Mouse (Mus musculus) midbrain, embryonic 11.5 days (tissue): ENCODE results near the gene Steap3. TPM values are rescaled to one million over a fixed set of nuclear protein-coding genes. Genes with fewer than 3 reads are reported as not detected.

Experiments used
- ATAC-seq: fragments of 200-750 bp; cut with Nextera tagmentation; 2 replicates; pipeline ENCODE4 v1.8.0; 2017; ENCODE audit warnings: moderate TSS enrichment, moderate library complexity; ENCODE audit not compliant: low FRiP score
- DNase-seq: peaks from one replicate; pipeline ENCODE4 v3.0.0; 2015; ENCODE audit warnings: low spot score; ENCODE audit errors: missing footprints
- H3K27ac ChIP-seq: fragments of 300-500 bp; sonication (generic); 2 replicates; pipeline ENCODE4 v1.5.1; 2014; ENCODE audit warnings: low read depth, low read length
- H3K27me3 ChIP-seq: fragments of 300-500 bp; sonication (generic); 2 replicates; pipeline ENCODE4 v1.6.1; 2014; ENCODE audit warnings: mild to moderate bottlenecking, low read length, moderate library complexity, mixed read lengths; ENCODE audit not compliant: control insufficient read depth, insufficient read depth
- H3K36me3 ChIP-seq: fragments of 300-500 bp; sonication (generic); 2 replicates; pipeline ENCODE4 v1.6.1; 2014; ENCODE audit warnings: mild to moderate bottlenecking, low read length, moderate library complexity, mixed read lengths; ENCODE audit not compliant: control insufficient read depth, insufficient read depth
- H3K4me1 ChIP-seq: fragments of 300-500 bp; sonication (generic); 2 replicates; pipeline ENCODE4 v1.6.1; 2014; ENCODE audit warnings: low read length; ENCODE audit not compliant: control insufficient read depth, insufficient read depth
- H3K4me2 ChIP-seq: fragments of 300-500 bp; sonication (generic); 2 replicates; pipeline ENCODE4 v1.6.1; 2014; ENCODE audit warnings: mild to moderate bottlenecking, moderate library complexity
- H3K4me3 ChIP-seq: fragments of 300-500 bp; sonication (generic); 2 replicates; pipeline ENCODE4 v1.5.1; 2014; ENCODE audit warnings: low read depth, low read length
- H3K9ac ChIP-seq: fragments of 300-500 bp; sonication (generic); 2 replicates; pipeline ENCODE4 v1.6.1; 2014; ENCODE audit warnings: low read length
- H3K9me3 ChIP-seq: fragments of 300-500 bp; sonication (generic); 2 replicates; pipeline ENCODE4 v1.6.1; 2016; ENCODE audit warnings: low read length; ENCODE audit not compliant: control insufficient read depth
- WGBS: fragments of 180-500 bp; shearing (Covaris S2); extraction: QIAGEN DNeasy Blood & Tissue Kit; methylation state at CpG from one replicate; pipeline ENCODE4 v1.1.7; 2014; 5-methylcytosine and 5-hydroxymethylcytosine counted together
- polyA plus RNA-seq: library from polyadenylated mRNA; unstranded; fragments of >200 nt; fragmentation: Nextera tagmentation; extraction: Ambion mirVana; gene quantifications from 2 replicates; pipeline ENCODE4 v1.2.1, GENCODE M21; 2014

Steap3 gene
- polyA plus RNA-seq, 1 experiment from 2014 or later, result 3.0 TPM

DNA sequence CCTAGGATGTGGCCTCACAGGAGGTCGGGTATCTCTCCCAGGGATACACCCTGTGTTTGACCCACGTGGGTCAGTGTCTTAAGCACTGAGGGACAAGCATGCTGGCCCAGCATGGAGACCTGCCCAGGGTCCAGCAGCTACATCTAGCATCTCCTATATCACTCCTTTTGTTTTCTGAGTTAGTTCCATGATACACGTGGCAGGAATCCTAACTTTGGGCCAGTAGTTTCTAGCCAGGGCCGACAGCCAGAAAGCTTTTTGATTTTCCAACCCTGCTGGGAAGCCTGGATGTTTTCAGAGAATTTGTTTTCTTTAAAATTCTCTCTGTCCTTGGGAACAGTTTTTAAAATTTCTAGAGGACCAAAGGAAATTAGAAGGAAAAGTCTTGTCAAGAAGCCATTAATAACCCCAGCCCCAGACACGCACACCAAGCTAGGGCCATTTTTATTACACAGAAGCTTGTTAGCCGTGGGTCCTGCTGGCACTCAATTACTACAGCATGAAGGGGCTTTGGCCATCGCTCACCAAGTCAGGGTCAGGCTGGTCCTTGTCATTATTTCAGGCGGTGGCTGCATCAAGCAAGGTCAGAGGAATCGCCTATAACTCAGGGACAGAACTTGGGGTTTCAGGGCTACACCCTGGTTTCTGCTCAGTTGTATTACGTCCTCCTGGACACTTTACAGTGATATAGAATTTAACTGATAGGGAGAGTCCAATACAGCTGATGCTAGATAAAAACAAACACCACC is 42.6 kb downstream of the Steap3 start:
- no peak overlapping the region for H3K4me2 ChIP-seq
- H3K27me3 ChIP-seq, result no peaks in the 10 kb centered on the region
- no peak overlapping the region for H3K27ac ChIP-seq
- H3K36me3 ChIP-seq, result no peaks in the 10 kb centered on the region
- no peaks in the 10 kb centered on the region for H3K9me3 ChIP-seq
- ATAC-seq, result no peak
- no peak overlapping the region for H3K4me3 ChIP-seq
- no peaks in the 10 kb centered on the region for H3K4me1 ChIP-seq
- H3K9ac ChIP-seq, result no peak overlapping the region
- DNase-seq, result no peak
- WGBS, result 85% methylated on average over 10 of the region's 10 CpGs

DNA sequence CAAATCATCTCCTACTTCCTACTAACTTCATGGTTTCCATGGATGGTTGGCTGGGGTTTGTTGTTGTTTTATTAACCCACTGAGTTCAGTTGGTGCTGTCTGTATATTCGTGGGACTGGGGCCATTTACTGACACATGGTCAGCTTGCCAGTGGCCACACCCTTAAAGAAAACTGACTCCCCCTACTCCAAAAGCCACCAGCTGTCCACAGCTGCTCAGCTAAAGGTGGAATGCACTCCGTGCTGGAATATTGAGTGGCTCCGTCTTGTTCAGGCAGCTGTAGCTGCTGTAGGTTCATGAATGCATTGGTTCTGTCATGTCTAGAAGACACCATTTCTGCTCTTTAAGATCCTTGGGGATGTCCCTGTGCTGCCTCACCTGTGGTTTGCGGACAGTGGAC is 48.9 kb downstream of the Steap3 start:
- Histone ChIP-seq H3K27me3 (no peaks in the 10 kb centered on the region), H3K4me1 (no peaks in the 10 kb centered on the region), H3K36me3 (no peaks in the 10 kb centered on the region), H3K4me2 (no peak overlapping the region), H3K9me3 (no peaks in the 10 kb centered on the region), H3K4me3 (no peak overlapping the region), H3K9ac (no peak overlapping the region), H3K27ac (no peak overlapping the region)
- DNase-seq (no peak), ATAC-seq (no peak)
- 78% methylated on average over 4 of the region's 4 CpGs for WGBS

DNA sequence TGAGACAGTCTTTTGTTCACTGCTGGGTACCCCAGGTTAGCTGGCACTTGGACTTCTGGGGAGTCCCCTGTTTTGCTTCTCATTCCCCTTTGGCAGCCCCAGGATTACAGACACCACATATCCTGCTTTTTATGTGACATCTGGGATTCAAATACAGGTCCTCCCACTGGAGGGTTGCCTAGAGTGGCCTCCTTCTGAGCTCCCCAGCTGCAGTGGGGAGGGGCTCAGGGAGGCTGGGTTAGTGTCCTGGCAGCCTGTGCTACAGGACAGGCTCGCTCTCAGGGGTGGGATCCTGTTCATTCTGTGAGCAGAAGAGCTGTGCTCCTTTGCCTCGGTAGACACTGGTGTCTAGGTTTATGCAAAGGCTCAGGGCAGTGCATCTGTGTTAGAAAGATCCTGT is 51.2 kb downstream of the Steap3 start:
- Histone ChIP-seq H3K27ac (no peak overlapping the region), H3K4me3 (no peak overlapping the region), H3K36me3 (no peaks in the 10 kb centered on the region), H3K9me3 (no peaks in the 10 kb centered on the region), H3K27me3 (no peaks in the 10 kb centered on the region), H3K9ac (no peak overlapping the region), H3K4me1 (no peaks in the 10 kb centered on the region), H3K4me2 (no peak overlapping the region)
- DNase-seq (no peak), ATAC-seq (no peak)
- WGBS, result 69% methylated on average over 2 of the region's 2 CpGs

DNA sequence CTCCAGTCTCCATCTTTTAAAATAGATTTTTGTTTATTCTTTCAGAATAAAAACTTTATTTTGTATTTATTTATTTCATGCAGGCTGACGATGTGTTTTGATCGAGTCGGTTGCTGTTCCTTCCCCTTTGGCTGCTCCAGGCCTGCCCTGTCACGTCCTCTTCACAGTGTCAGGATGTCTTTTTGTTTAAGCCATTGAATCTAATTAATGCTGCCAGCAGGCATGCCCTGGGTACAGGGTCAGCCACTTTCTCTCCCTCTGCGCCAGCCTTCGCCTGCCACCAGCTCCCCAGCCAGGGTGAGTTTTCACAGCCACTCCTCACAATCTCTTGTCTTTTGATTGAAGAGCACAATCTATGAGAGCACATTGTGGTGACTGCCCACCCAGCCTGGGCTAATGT is 51.7 kb downstream of the Steap3 start:
- Histone ChIP-seq H3K27me3 (no peaks in the 10 kb centered on the region), H3K27ac (no peak overlapping the region), H3K9me3 (no peaks in the 10 kb centered on the region), H3K36me3 (no peaks in the 10 kb centered on the region), H3K4me1 (no peaks in the 10 kb centered on the region), H3K9ac (no peak overlapping the region), H3K4me3 (no peak overlapping the region), H3K4me2 (no peak overlapping the region)
- 69% methylated on average over 6 of the region's 6 CpGs for WGBS
- ATAC-seq, result no peak
- DNase-seq, result no peak

DNA sequence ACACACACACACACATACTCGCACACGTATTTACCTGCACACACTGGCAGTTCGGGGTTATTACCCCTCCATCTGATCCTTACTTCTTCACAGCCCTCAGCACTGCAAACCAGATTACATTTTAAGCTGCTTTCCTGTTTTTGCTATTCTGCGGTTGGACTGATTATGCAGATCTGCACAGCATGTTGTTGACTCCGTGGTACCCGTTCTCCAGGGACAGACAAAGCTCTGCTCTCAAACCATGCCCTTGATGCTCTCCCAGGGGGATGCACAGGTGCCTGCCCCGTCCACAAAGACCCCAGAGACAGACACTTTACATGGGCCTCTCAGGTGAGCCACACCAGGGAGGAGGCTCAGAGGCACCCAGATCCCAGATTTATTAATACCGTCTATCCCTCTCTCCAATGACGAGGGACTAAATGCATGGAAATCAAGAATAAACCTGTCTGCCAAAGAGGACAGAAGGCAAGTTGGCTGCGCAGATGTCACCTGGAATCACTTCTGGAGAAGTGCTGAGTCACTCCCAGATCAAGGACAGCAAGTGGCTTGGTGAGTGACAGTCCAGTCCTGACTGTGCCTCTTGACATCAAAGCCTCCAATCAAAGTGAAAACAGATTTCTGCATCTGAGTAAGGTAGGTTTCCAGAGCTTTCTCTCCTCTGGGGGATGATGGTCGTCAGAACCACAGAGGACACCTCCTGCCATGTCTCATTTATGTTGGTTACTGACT is 63.8 kb downstream of the Steap3 start:
- H3K9ac ChIP-seq, result no peak overlapping the region
- no peaks in the 10 kb centered on the region for H3K9me3 ChIP-seq
- WGBS, result 81% methylated on average over 11 of the region's 11 CpGs
- DNase-seq (no peak), ATAC-seq (no peak)
- no peaks in the 10 kb centered on the region for H3K27me3 ChIP-seq
- H3K36me3 ChIP-seq, result no peaks in the 10 kb centered on the region
- H3K4me3 ChIP-seq, result no peak overlapping the region
- no peak overlapping the region for H3K4me2 ChIP-seq
- H3K4me1 ChIP-seq, result no peaks in the 10 kb centered on the region
- H3K27ac ChIP-seq, result no peak overlapping the region

DNA sequence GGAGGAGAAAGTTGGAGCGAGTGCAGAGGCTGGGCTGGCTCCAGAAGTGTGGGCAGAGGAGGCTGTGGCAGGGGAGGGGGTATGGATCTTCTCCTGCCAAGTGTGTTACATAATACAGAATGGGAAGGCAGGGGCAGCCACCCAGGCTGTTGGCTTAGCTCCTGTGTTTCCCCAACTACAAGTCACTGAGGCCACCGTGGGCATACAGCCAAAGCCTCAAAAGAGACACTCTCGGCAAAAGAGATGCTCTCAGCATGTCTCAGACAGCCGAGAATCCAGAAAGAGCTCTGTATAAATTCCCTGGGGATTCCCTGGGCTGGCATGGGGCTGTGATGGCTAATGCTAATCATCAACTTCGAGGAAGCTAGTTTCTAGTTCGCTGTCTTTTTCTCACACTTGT is 64.9 kb downstream of the Steap3 start:
- Histone ChIP-seq H3K27ac (no peak overlapping the region), H3K4me1 (no peaks in the 10 kb centered on the region), H3K9ac (no peak overlapping the region), H3K36me3 (no peaks in the 10 kb centered on the region), H3K4me2 (no peak overlapping the region), H3K27me3 (no peaks in the 10 kb centered on the region), H3K9me3 (no peaks in the 10 kb centered on the region), H3K4me3 (no peak overlapping the region)
- WGBS, result 70% methylated on average over 6 of the region's 6 CpGs
- DNase-seq, result no peak
- ATAC-seq, result no peak

DNA sequence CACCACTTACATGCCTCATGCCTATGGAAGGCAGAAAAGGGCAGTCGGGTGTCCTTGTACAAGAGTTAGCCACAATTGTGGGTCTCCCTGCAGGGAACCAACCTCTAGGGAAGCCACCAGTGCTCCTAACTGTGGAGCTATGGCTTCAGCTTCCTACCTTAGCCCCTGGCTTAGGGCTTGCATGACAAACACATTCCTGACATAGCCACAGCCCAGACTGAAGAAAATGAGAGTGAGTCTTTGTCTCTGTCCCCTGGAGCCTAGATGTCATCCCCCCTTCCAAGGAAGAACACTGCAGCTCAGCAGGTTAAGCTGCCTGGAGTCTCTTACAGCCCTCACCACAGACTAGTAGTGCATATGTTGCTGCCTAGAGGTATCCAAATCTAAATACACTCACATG is 67.7 kb downstream of the Steap3 start:
- DNase-seq, result no peak

DNA sequence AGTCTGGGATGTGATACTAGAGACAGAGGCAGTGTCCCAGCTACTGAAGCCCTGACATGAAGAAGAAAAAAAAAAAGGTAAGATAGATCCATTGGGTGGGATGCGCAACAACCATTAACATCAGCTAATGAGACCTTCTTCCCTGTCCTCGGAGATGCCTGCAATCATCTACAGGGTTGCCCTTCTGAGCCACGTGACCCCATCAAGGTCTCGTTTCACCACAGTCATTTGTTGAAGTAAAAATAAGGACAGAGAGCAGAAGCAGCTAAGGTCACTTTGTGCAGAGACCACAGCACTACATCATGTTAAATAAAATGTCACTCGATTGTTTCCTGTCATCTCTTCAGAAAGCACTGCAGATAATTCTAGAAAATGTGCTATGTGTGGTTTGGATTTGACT is 68.7 kb downstream of the Steap3 start:
- no peaks in the 10 kb centered on the region for H3K27me3 ChIP-seq
- no peak overlapping the region for H3K4me2 ChIP-seq
- no peak overlapping the region for H3K27ac ChIP-seq
- H3K9me3 ChIP-seq, result no peaks in the 10 kb centered on the region
- ATAC-seq, result no peak
- H3K36me3 ChIP-seq, result no peaks in the 10 kb centered on the region
- no peaks in the 10 kb centered on the region for H3K4me1 ChIP-seq
- H3K9ac ChIP-seq, result no peak overlapping the region
- 89% methylated on average over 5 of the region's 5 CpGs for WGBS
- DNase-seq, result no peak
- no peak overlapping the region for H3K4me3 ChIP-seq

More for the DNA sequence above, 67.7 kb downstream of the Steap3 start:
- H3K27ac ChIP-seq, result no peak overlapping the region
- no peak overlapping the region for H3K4me2 ChIP-seq
- H3K4me3 ChIP-seq, result no peak overlapping the region
- H3K36me3 ChIP-seq, result no peaks in the 10 kb centered on the region
- no peaks in the 10 kb centered on the region for H3K9me3 ChIP-seq
- 24% methylated on average over 1 of the region's 1 CpGs for WGBS
- H3K27me3 ChIP-seq, result no peaks in the 10 kb centered on the region
- no peak for ATAC-seq
- H3K9ac ChIP-seq, result no peak overlapping the region
- no peaks in the 10 kb centered on the region for H3K4me1 ChIP-seq

DNA sequence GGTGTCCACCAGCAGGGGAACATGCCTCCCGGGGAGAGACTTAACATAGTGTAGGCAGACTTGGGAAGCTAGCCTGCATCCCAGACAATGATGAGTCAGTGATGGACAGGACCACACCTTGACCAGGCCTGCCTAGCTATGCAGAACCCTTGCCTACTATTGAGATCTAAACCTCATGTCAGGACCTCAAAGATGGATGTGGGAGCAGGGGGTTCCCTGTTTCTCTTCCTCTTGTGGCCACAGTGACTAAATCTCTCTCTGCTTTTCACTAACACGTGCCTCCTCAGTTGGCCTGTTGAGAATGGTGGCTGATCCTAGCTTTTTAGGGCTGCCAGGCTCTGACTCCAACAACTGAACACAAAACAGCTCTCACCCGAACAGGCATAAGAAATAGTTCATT is 70.0 kb downstream of the Steap3 start:
- 61% methylated on average over 3 of the region's 3 CpGs for WGBS
- Histone ChIP-seq H3K4me1 (no peaks in the 10 kb centered on the region), H3K27ac (no peak overlapping the region), H3K9me3 (no peaks in the 10 kb centered on the region), H3K36me3 (no peaks in the 10 kb centered on the region), H3K9ac (no peak overlapping the region), H3K27me3 (no peaks in the 10 kb centered on the region), H3K4me2 (no peak overlapping the region), H3K4me3 (no peak overlapping the region)
- ATAC-seq (no peak), DNase-seq (no peak)
